Mouse (Mus musculus) lung, embryonic 15.5 days (tissue): ENCODE results near the gene Syk. TPM values are rescaled to one million over a fixed set of nuclear protein-coding genes. Genes with fewer than 3 reads are reported as not detected.
A peak's percentile ranks its signal among the peaks of the same experiment; 100 is the strongest.

ENCODE experiments used
- ATAC-seq: fragments of 200-750 bp; cut with Nextera tagmentation; 2 replicates; pipeline ENCODE4 v1.8.0; 2017; ENCODE audit warnings: moderate number of reproducible peaks, borderline replicate concordance; ENCODE audit not compliant: low FRiP score, low TSS enrichment; ENCODE audit errors: extremely low read depth
- H3K27ac ChIP-seq: fragments of 300-500 bp; sonication (generic); 2 replicates; pipeline ENCODE4 v1.5.1; 2015; ENCODE audit warnings: moderate library complexity, mild to moderate bottlenecking, inconsistent platforms
- H3K27me3 ChIP-seq: fragments of 300-500 bp; sonication (generic); 2 replicates; pipeline ENCODE4 v1.6.1; 2015; ENCODE audit warnings: inconsistent platforms
- H3K36me3 ChIP-seq: fragments of 300-500 bp; sonication (generic); 2 replicates; pipeline ENCODE4 v1.6.1; 2015; ENCODE audit warnings: inconsistent platforms
- H3K4me1 ChIP-seq: fragments of 300-500 bp; sonication (generic); 2 replicates; pipeline ENCODE4 v1.6.1; 2015; ENCODE audit warnings: inconsistent platforms
- H3K4me2 ChIP-seq: fragments of 300-500 bp; sonication (generic); 2 replicates; pipeline ENCODE4 v1.6.1; 2015; ENCODE audit warnings: inconsistent platforms, mild to moderate bottlenecking, moderate library complexity
- H3K4me3 ChIP-seq: fragments of 300-500 bp; sonication (generic); 2 replicates; pipeline ENCODE4 v1.5.1; 2015; ENCODE audit warnings: mild to moderate bottlenecking, inconsistent platforms
- H3K9ac ChIP-seq: fragments of 300-500 bp; sonication (generic); 2 replicates; pipeline ENCODE4 v1.6.1; 2015; ENCODE audit warnings: inconsistent platforms
- H3K9me3 ChIP-seq: fragments of 300-500 bp; sonication (generic); 2 replicates; pipeline ENCODE4 v1.6.1; 2016; ENCODE audit warnings: inconsistent platforms
- WGBS: fragments of 180-500 bp; shearing (Covaris S2); methylation state at CpG from one replicate; pipeline ENCODE4 v1.1.7; 2015; 5-methylcytosine and 5-hydroxymethylcytosine counted together
- polyA plus RNA-seq: library from polyadenylated mRNA; unstranded; fragments of >200 nt; fragmentation: Nextera tagmentation; extraction: Ambion mirVana; gene quantifications from 2 replicates; pipeline ENCODE4 v1.2.1, GENCODE M21; 2015

Gene Syk
- polyA plus RNA-seq, 1 experiment from 2014 or later = 5.3 TPM

- Histone ChIP-seq H3K27me3 (no peaks in the 10 kb centered on the region), H3K4me3 (no peak overlapping the region), H3K9me3 (no peaks in the 10 kb centered on the region), H3K9ac (no peak overlapping the region), H3K4me1 (peaks cover 9% of the 10 kb centered on the region; the same call in 1 of the 2 replicates), H3K4me2 (no peak overlapping the region), H3K36me3 (no peaks in the 10 kb centered on the region), H3K27ac (no peak overlapping the region)
- ATAC-seq = no peak
- 48% methylated on average over 11 of the region's 11 CpGs for WGBS
Observed at GRCm38 (mm10) chr13:52571591-52572384, 11.2 kb upstream of the Syk start.

- H3K27me3 ChIP-seq = no peaks in the 10 kb centered on the region
- no peak overlapping the region for H3K4me3 ChIP-seq
- 64% methylated on average over 9 of the region's 9 CpGs for WGBS
- H3K4me1 ChIP-seq = peaks cover 19% of the 10 kb centered on the region
- H3K27ac ChIP-seq = no peak overlapping the region
- H3K4me2 ChIP-seq = no peak overlapping the region
- H3K9ac ChIP-seq = no peak overlapping the region
- no peaks in the 10 kb centered on the region for H3K36me3 ChIP-seq
- H3K9me3 ChIP-seq = no peaks in the 10 kb centered on the region
- ATAC-seq = no peak
Observed at GRCm38 (mm10) chr13:52572451-52573446, 10.2 kb upstream of the Syk start.

- Histone ChIP-seq H3K9me3 (no peaks in the 10 kb centered on the region), H3K27me3 (no peaks in the 10 kb centered on the region), H3K36me3 (no peaks in the 10 kb centered on the region), H3K4me3 (no peak overlapping the region), H3K4me1 (peaks cover 16% of the 10 kb centered on the region), H3K4me2 (no peak overlapping the region), H3K27ac (no peak overlapping the region), H3K9ac (no peak overlapping the region)
- WGBS = 76% methylated on average over 2 of the region's 2 CpGs
- no peak for ATAC-seq
Observed at GRCm38 (mm10) chr13:52574311-52574710, 8.7 kb upstream of the Syk start.

GRCm38 (mm10) chr13:52575483-52575882, 7.5 kb upstream of the Syk start:
- H3K27ac ChIP-seq = no peak overlapping the region
- no peaks in the 10 kb centered on the region for H3K36me3 ChIP-seq
- no peak overlapping the region for H3K4me2 ChIP-seq
- 78% methylated on average over 6 of the region's 6 CpGs for WGBS
- ATAC-seq = no peak
- no peaks in the 10 kb centered on the region for H3K9me3 ChIP-seq
- no peak overlapping the region for H3K4me3 ChIP-seq
- no peaks in the 10 kb centered on the region for H3K27me3 ChIP-seq
- peaks cover 16% of the 10 kb centered on the region for H3K4me1 ChIP-seq
- no peak overlapping the region for H3K9ac ChIP-seq

GRCm38 (mm10) chr13:52576021-52576614, 6.9 kb upstream of the Syk start:
- no peaks in the 10 kb centered on the region for H3K27me3 ChIP-seq
- no peak for ATAC-seq
- WGBS = 47% methylated on average over 7 of the region's 7 CpGs

GRCm38 (mm10) chr13:52576841-52577240, 6.1 kb upstream of the Syk start:
- 13% methylated on average over 10 of the region's 10 CpGs for WGBS
- Histone ChIP-seq H3K4me3 (no peak overlapping the region), H3K4me1 (peaks cover 16% of the 10 kb centered on the region), H3K36me3 (no peaks in the 10 kb centered on the region), H3K4me2 (no peak overlapping the region), H3K27me3 (no peaks in the 10 kb centered on the region), H3K9ac (no peak overlapping the region), H3K9me3 (no peaks in the 10 kb centered on the region), H3K27ac (no peak overlapping the region)
- ATAC-seq = no peak

More at GRCm38 (mm10) chr13:52576021-52576614, 6.9 kb upstream of the Syk start:
- Histone ChIP-seq H3K27ac (no peak overlapping the region), H3K4me2 (no peak overlapping the region), H3K4me3 (no peak overlapping the region), H3K36me3 (no peaks in the 10 kb centered on the region), H3K9me3 (no peaks in the 10 kb centered on the region), H3K9ac (no peak overlapping the region), H3K4me1 (peaks cover 16% of the 10 kb centered on the region)

- no peaks in the 10 kb centered on the region for H3K36me3 ChIP-seq
- H3K9ac ChIP-seq = no peak overlapping the region
- no peak overlapping the region for H3K4me2 ChIP-seq
- no peak overlapping the region for H3K4me3 ChIP-seq
- no peaks in the 10 kb centered on the region for H3K27me3 ChIP-seq
- 33% methylated on average over 3 of the region's 3 CpGs for WGBS
- H3K4me1 ChIP-seq = peaks cover 18% of the 10 kb centered on the region
- H3K9me3 ChIP-seq = no peaks in the 10 kb centered on the region
- no peak for ATAC-seq
- no peak overlapping the region; the same call in 1 of the 2 replicates for H3K27ac ChIP-seq
Observed at GRCm38 (mm10) chr13:52577326-52577920, 5.5 kb upstream of the Syk start.

- Histone ChIP-seq H3K27me3 (no peaks in the 10 kb centered on the region), H3K9me3 (no peaks in the 10 kb centered on the region), H3K4me3 (no peak overlapping the region), H3K36me3 (no peaks in the 10 kb centered on the region), H3K9ac (no peak overlapping the region), H3K27ac (no peak overlapping the region; the same call in 1 of the 2 replicates), H3K4me1 (peaks cover 20% of the 10 kb centered on the region), H3K4me2 (no peak overlapping the region)
- peak; percentile 55; the same call in 1 of the 2 replicates for ATAC-seq
- WGBS = 7% methylated on average over 4 of the region's 4 CpGs
Observed at GRCm38 (mm10) chr13:52577939-52578338, 5.0 kb upstream of the Syk start.

- no peak overlapping the region for H3K4me3 ChIP-seq
- no peaks in the 10 kb centered on the region for H3K36me3 ChIP-seq
- no peak overlapping the region for H3K4me2 ChIP-seq
- ATAC-seq = no peak
- H3K9me3 ChIP-seq = no peaks in the 10 kb centered on the region
- no peak overlapping the region for H3K27ac ChIP-seq
- no peaks in the 10 kb centered on the region for H3K27me3 ChIP-seq
- peaks cover 20% of the 10 kb centered on the region for H3K4me1 ChIP-seq
- H3K9ac ChIP-seq = no peak overlapping the region
- 62% methylated on average over 2 of the region's 2 CpGs for WGBS
Observed at GRCm38 (mm10) chr13:52578776-52579175, 4.2 kb upstream of the Syk start.

- H3K4me1 ChIP-seq = peaks cover 22% of the 10 kb centered on the region
- H3K4me3 ChIP-seq = peak overlapping the region; percentile 63
- ATAC-seq = 0 out of 2 replicates have a peak, but pooled peaks have one; percentile 10
- H3K27ac ChIP-seq = 0 out of 2 replicates have a peak overlapping the region, but pooled peaks have one; percentile 86
- WGBS = 20% methylated on average over 9 of the region's 9 CpGs
- no peaks in the 10 kb centered on the region for H3K9me3 ChIP-seq
- peak overlapping the region; percentile 74 for H3K9ac ChIP-seq
- no peaks in the 10 kb centered on the region for H3K27me3 ChIP-seq
- H3K36me3 ChIP-seq = no peaks in the 10 kb centered on the region
- H3K4me2 ChIP-seq = peak overlapping the region; percentile 97
Observed at GRCm38 (mm10) chr13:52582506-52582877, 481 bp upstream of the Syk start.

- WGBS = 22% methylated on average over 13 of the region's 13 CpGs
- Histone ChIP-seq H3K27ac (no peak overlapping the region), H3K27me3 (no peaks in the 10 kb centered on the region)
Observed at GRCm38 (mm10) chr13:52583943-52584562, 1.1 kb downstream of the Syk start.

More at GRCm38 (mm10) chr13:52583943-52584562, 1.1 kb downstream of the Syk start:
- peak overlapping the region; percentile 63 for H3K4me3 ChIP-seq
- no peaks in the 10 kb centered on the region for H3K9me3 ChIP-seq
- no peaks in the 10 kb centered on the region for H3K36me3 ChIP-seq
- H3K4me2 ChIP-seq = peak overlapping the region; percentile 97
- peaks cover 16% of the 10 kb centered on the region for H3K4me1 ChIP-seq
- no peak for ATAC-seq
- H3K9ac ChIP-seq = peak overlapping the region; percentile 74; the same call in 1 of the 2 replicates
